Mouse (Mus musculus) left cerebral cortex, adult 11 months (tissue): Measurements from ENCODE around the gene Cnot8.

ENCODE experiments used
- DNase-seq: peaks from one replicate; pipeline ENCODE4 v3.0.0; 2022; ENCODE audit warnings: low spot score

Gene Cnot8

GRCm38 (mm10) chr11:58104351-58104791 is 418 bp downstream of the Cnot8 start:
- DNase-seq: no peak

- DNase-seq: no peak
Measured at GRCm38 (mm10) chr11:58107009-58107408, 3.1 kb downstream of the Cnot8 start.

- DNase-seq: no peak
Measured at GRCm38 (mm10) chr11:58107664-58108337, 3.8 kb downstream of the Cnot8 start.

- DNase-seq: no peak
Measured at GRCm38 (mm10) chr11:58116560-58116959, 12.6 kb downstream of the Cnot8 start.

- no peak for DNase-seq
Measured at GRCm38 (mm10) chr11:58117044-58117652, 13.2 kb downstream of the Cnot8 start.

- DNase-seq: no peak
Measured at GRCm38 (mm10) chr11:58120655-58121054, 16.7 kb downstream of the Cnot8 start.

GRCm38 (mm10) chr11:58121351-58121750 is 17.4 kb downstream of the Cnot8 start:
- DNase-seq: no peak

- no peak for DNase-seq
Measured at GRCm38 (mm10) chr11:58123711-58124110, 19.8 kb downstream of the Cnot8 start.

- no peak for DNase-seq
Measured at GRCm38 (mm10) chr11:58125021-58125420, 21.1 kb downstream of the Cnot8 start.

- DNase-seq: no peak
Measured at GRCm38 (mm10) chr11:58126397-58127160, 22.6 kb downstream of the Cnot8 start.

GRCm38 (mm10) chr11:58127544-58127943 is 23.6 kb downstream of the Cnot8 start:
- DNase-seq: no peak

GRCm38 (mm10) chr11:58129302-58129843 is 25.4 kb downstream of the Cnot8 start:
- no peak for DNase-seq

- DNase-seq: no peak
Measured at GRCm38 (mm10) chr11:58132026-58132425, 28.1 kb downstream of the Cnot8 start.

GRCm38 (mm10) chr11:58134869-58135268 is 30.9 kb downstream of the Cnot8 start:
- no peak for DNase-seq

GRCm38 (mm10) chr11:58135296-58135695 is 31.3 kb downstream of the Cnot8 start:
- DNase-seq: no peak

- DNase-seq: no peak
Measured at GRCm38 (mm10) chr11:58136677-58137076, 32.7 kb downstream of the Cnot8 start.

GRCm38 (mm10) chr11:58138821-58139220 is 34.9 kb downstream of the Cnot8 start:
- no peak for DNase-seq

- no peak for DNase-seq
Measured at GRCm38 (mm10) chr11:58139466-58139865, 35.5 kb downstream of the Cnot8 start.

GRCm38 (mm10) chr11:58143704-58144426 is 39.9 kb downstream of the Cnot8 start:
- no peak for DNase-seq

GRCm38 (mm10) chr11:58146241-58146640 is 42.3 kb downstream of the Cnot8 start:
- DNase-seq: no peak

- DNase-seq: no peak
Measured at GRCm38 (mm10) chr11:58155458-58155857, 51.5 kb downstream of the Cnot8 start.

GRCm38 (mm10) chr11:58156871-58157270 is 52.9 kb downstream of the Cnot8 start:
- no peak for DNase-seq
